In the genomic region with DNA sequence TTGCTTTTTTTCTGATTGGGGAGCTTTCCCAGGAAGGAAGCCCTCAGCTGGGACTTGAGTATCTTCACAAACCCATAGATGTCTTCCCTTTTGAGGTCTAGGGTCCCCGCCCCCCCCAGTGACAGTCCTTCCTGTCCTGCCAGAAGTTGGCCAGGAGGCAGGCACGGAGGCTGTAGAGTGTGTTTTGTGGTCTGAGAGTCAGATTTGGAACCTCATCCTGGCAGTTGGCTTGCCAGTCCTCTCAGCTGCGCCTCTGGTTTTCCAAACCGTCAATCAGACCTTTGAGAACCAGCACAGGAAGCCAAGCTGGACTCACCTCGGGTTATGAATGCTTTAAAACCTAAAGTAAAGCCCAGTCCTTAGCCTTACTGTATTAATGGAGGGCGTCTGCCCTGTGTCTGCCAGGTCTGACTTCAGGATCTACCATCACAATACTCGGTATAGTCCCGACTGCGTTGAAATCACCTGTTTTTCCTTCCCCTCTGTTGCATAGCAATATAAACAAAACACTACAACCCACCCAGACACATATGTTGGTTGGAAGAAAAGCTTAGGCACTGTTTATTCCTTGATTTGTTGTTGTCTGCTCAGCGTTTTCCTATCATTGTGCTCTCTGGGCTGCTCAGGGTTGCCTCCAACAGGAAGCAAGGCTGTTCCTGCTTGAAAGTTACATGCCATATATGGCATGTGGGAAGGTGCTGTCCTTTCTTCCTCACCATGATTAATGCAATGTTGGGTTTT, we compare ENCODE assay signal across 10 mouse cellular contexts. TPM values are rescaled to one million over a fixed set of nuclear protein-coding genes. Genes with fewer than 3 reads are reported as not detected.
DNase-seq lines count a peak whose midpoint lies in the region; ATAC-seq and TF ChIP-seq lines count a peak whose summit lies in the region.
"Had no signal": no experiment of that assay in that cellular context is flagged by ENCODE, and none has a peak within 500 bp of the region (broad histone marks: within the 10 kb centered on the region; RNA-seq: fewer than 3 reads in every experiment).

No protein-coding gene starts in this region.

- no peak for ATAC-seq in heart, postnatal 0 days (ENCODE audit: insufficient read depth, low read depth)
- no peak; the same call in 1 of the 2 replicates for ATAC-seq in lung, embryonic 14.5 days (ENCODE audit: insufficient read depth)

- H3K4me3 ChIP-seq in thymus, adult 2 months (ENCODE audit: control insufficient read depth, insufficient read depth, low read length): no peak overlapping the region
- no peak overlapping the region for H3K4me3 ChIP-seq in heart, postnatal 0 days (ENCODE audit: low read depth, low read length)
- H3K4me3 ChIP-seq in lung, embryonic 14.5 days (ENCODE audit: low read depth, low read length): no peak overlapping the region
- H3K4me3 ChIP-seq in forebrain, embryonic 10.5 days: no peak overlapping the region
- H3K4me3 ChIP-seq in cerebellum, adult 2 months (replicated peaks; ENCODE audit: insufficient read depth, low read depth, low read length): no peak overlapping the region
- H3K4me3 ChIP-seq: embryonic facial prominence, embryonic 12.5 days; limb, embryonic 13.5 days had no signal

- H3K27ac ChIP-seq in thymus, adult 2 months (ENCODE audit: control insufficient read depth, insufficient read depth, low read length): peak overlapping the region; percentile 38; the same call in 1 of the 2 replicates
- H3K27ac ChIP-seq in heart, postnatal 0 days (ENCODE audit: low read depth): peak overlapping the region; percentile 65
- H3K27ac ChIP-seq in lung, embryonic 14.5 days (ENCODE audit: low read depth): peak overlapping the region; percentile 67; the same call in 1 of the 2 replicates
- no peak overlapping the region for H3K27ac ChIP-seq in forebrain, embryonic 10.5 days
- H3K27ac ChIP-seq in cerebellum, adult 2 months (ENCODE audit: insufficient read depth, low read length): no peak overlapping the region; the same call in 1 of the 2 replicates
- H3K27ac ChIP-seq: embryonic facial prominence, embryonic 12.5 days; limb, embryonic 13.5 days had no signal

- H3K9me3 ChIP-seq in heart, postnatal 0 days (replicated peaks; ENCODE audit: control insufficient read depth, low read length): no peaks in the 10 kb centered on the region
- no peaks in the 10 kb centered on the region for H3K9me3 ChIP-seq in lung, embryonic 14.5 days (ENCODE audit: low read depth, low read length)
- no peaks in the 10 kb centered on the region for H3K9me3 ChIP-seq in forebrain, embryonic 10.5 days
- H3K9me3 ChIP-seq: embryonic facial prominence, embryonic 12.5 days; limb, embryonic 13.5 days had no signal

- TF ChIP-seq EP300 in heart, postnatal 0 days (IDR thresholded peaks at IDR 0.05; ENCODE audit: low read depth): no peak

- no peak overlapping the region; the same call in 1 of the 2 replicates for H3K9ac ChIP-seq in heart, postnatal 0 days (replicated peaks; ENCODE audit: low read depth, low read length)
- H3K9ac ChIP-seq in lung, embryonic 14.5 days: no peak overlapping the region
- H3K9ac ChIP-seq: embryonic facial prominence, embryonic 12.5 days; limb, embryonic 13.5 days had no signal

- H3K4me2 ChIP-seq in heart, postnatal 0 days (ENCODE audit: low read depth, low read length): peak overlapping the region; percentile 3; the same call in 1 of the 2 replicates
- H3K4me2 ChIP-seq in lung, embryonic 14.5 days: peak overlapping the region; percentile 29
- H3K4me2 ChIP-seq: embryonic facial prominence, embryonic 12.5 days; limb, embryonic 13.5 days had no signal

- WGBS in thymus, adult 2 months: 6% methylated on average over 10 of the region's 10 CpGs
- 45% methylated on average over 10 of the region's 10 CpGs for WGBS in heart, postnatal 0 days
- 59% methylated on average over 10 of the region's 10 CpGs for WGBS in lung, embryonic 14.5 days
- 84% methylated on average over 10 of the region's 10 CpGs for WGBS in forebrain, embryonic 10.5 days
- 60% methylated on average over 10 of the region's 10 CpGs for WGBS in cerebellum, adult 2 months

- DNase-seq in thymus, adult 2 months: no peak
- DNase-seq in thymus, postnatal 25 days: no peak
- peak; percentile 15 for DNase-seq in heart, postnatal 0 days (ENCODE audit: low spot score)
- peak; percentile 49 for DNase-seq in lung, embryonic 14.5 days
- DNase-seq in adrenal gland, postnatal 36 days: no peak
- no peak for DNase-seq in forebrain, embryonic 10.5 days (ENCODE audit: extremely low spot score, low spot score)
- DNase-seq in cerebellum, adult 2 months: no peak

- no peak for TF ChIP-seq CTCF in thymus, adult 2 months (IDR thresholded peaks at IDR 0.05; ENCODE audit: borderline replicate concordance, control insufficient read depth, extremely low read depth, insufficient read depth, low read length, poor library complexity)
- TF ChIP-seq CTCF in heart, postnatal 0 days (IDR thresholded peaks at IDR 0.05; ENCODE audit: low read depth): no peak
- no peak for TF ChIP-seq CTCF in lung, embryonic 14.5 days (IDR thresholded peaks at IDR 0.05; ENCODE audit: low read depth)
- TF ChIP-seq CTCF in cerebellum, adult 2 months (IDR thresholded peaks at IDR 0.05; ENCODE audit: borderline replicate concordance, insufficient read depth, low read depth, low read length): no peak

- H3K4me1 ChIP-seq in thymus, adult 2 months (replicated peaks; ENCODE audit: control insufficient read depth, insufficient read depth, low read length): peaks cover 44% of the 10 kb centered on the region
- peaks cover 55% of the 10 kb centered on the region for H3K4me1 ChIP-seq in heart, postnatal 0 days (ENCODE audit: control insufficient read depth, insufficient read depth)
- H3K4me1 ChIP-seq in lung, embryonic 14.5 days (ENCODE audit: insufficient read depth): peaks cover 12% of the 10 kb centered on the region
- H3K4me1 ChIP-seq in forebrain, embryonic 10.5 days: peaks cover 31% of the 10 kb centered on the region
- peaks cover 7% of the 10 kb centered on the region for H3K4me1 ChIP-seq in cerebellum, adult 2 months (ENCODE audit: control insufficient read depth, insufficient read depth, low read length)

- no peak for TF ChIP-seq POLR2A in thymus, adult 2 months (IDR thresholded peaks at IDR 0.05; ENCODE audit: control insufficient read depth, extremely low read depth, insufficient read depth, low read length, poor library complexity)
- no peak for TF ChIP-seq POLR2A in cerebellum, adult 2 months (IDR thresholded peaks at IDR 0.05; ENCODE audit: borderline replicate concordance, insufficient read depth, low read length)

- no peaks in the 10 kb centered on the region for H3K27me3 ChIP-seq in thymus, adult 2 months (ENCODE audit: control insufficient read depth, insufficient read depth, low read length)
- no peaks in the 10 kb centered on the region for H3K27me3 ChIP-seq in heart, postnatal 0 days (ENCODE audit: control insufficient read depth, insufficient read depth, low read length)
- H3K27me3 ChIP-seq in lung, embryonic 14.5 days (ENCODE audit: insufficient read depth, low read length): no peaks in the 10 kb centered on the region
- H3K27me3 ChIP-seq in forebrain, embryonic 10.5 days (ENCODE audit: poor library complexity, severe bottlenecking): peaks cover 27% of the 10 kb centered on the region
- H3K27me3 ChIP-seq in cerebellum, adult 2 months (ENCODE audit: control insufficient read depth, insufficient read depth, low read length): no peaks in the 10 kb centered on the region
- H3K27me3 ChIP-seq: limb, embryonic 13.5 days had no signal

- no peaks in the 10 kb centered on the region for H3K36me3 ChIP-seq in thymus, adult 2 months (ENCODE audit: control insufficient read depth, insufficient read depth, low read length)
- no peaks in the 10 kb centered on the region for H3K36me3 ChIP-seq in heart, postnatal 0 days (replicated peaks; ENCODE audit: control insufficient read depth, insufficient read depth, low read length)
- no peaks in the 10 kb centered on the region for H3K36me3 ChIP-seq in lung, embryonic 14.5 days (ENCODE audit: insufficient read depth)
- H3K36me3 ChIP-seq in forebrain, embryonic 10.5 days (replicated peaks): no peaks in the 10 kb centered on the region
- H3K36me3 ChIP-seq: embryonic facial prominence, embryonic 12.5 days; limb, embryonic 13.5 days had no signal

RNA-seq across cellular contexts. Expression of a gene that starts 4.0 kb away (rescaled TPM):
- 6.1 and 7.5 TPM in 2 replicates for polyA plus RNA-seq in thymus, adult 2 months (2012; rRNA removed)
- total RNA-seq in heart, postnatal 0 days (2014; rRNA removed; ENCODE audit: low replicate concordance): 16.9 and 90.1 TPM in 2 replicates
- polyA plus RNA-seq in heart, postnatal 0 days (2015; fragmentation: Nextera tagmentation; extraction: Ambion mirVana): 13.2 and 17.1 TPM in 2 replicates
- polyA plus RNA-seq in lung, embryonic 14.5 days (2014; fragmentation: Nextera tagmentation; extraction: Ambion mirVana): 14.5 and 16.2 TPM in 2 replicates
- total RNA-seq in adrenal gland, postnatal 36 days (2021): 1 to 10 TPM; 5.6 to 6.1 TPM
- polyA plus RNA-seq in forebrain, embryonic 10.5 days (2016; fragmentation: Nextera tagmentation; extraction: Ambion mirVana): 7.5 and 8.5 TPM in 2 replicates
- polyA plus RNA-seq in cerebellum, adult 2 months (2012; rRNA removed): 106 and 110 TPM in 2 replicates

RNA-seq across cellular contexts. Expression of a gene that starts 44.2 kb away (rescaled TPM):
- not detected in 2 replicates for polyA plus RNA-seq in thymus, adult 2 months (2012; rRNA removed)
- not detected in 2 replicates for total RNA-seq in heart, postnatal 0 days (2014; rRNA removed; ENCODE audit: low replicate concordance)
- 0.16 TPM in 1 of 2 replicates, not detected in the other for polyA plus RNA-seq in heart, postnatal 0 days (2015; fragmentation: Nextera tagmentation; extraction: Ambion mirVana)
- 0.15 and 0.58 TPM in 2 replicates for polyA plus RNA-seq in lung, embryonic 14.5 days (2014; fragmentation: Nextera tagmentation; extraction: Ambion mirVana)
- not detected for total RNA-seq in adrenal gland, postnatal 36 days (2021)
- 0.05 and 0.10 TPM in 2 replicates for polyA plus RNA-seq in forebrain, embryonic 10.5 days (2016; fragmentation: Nextera tagmentation; extraction: Ambion mirVana)
- 1.1 and 2.4 TPM in 2 replicates for polyA plus RNA-seq in cerebellum, adult 2 months (2012; rRNA removed)
- total RNA-seq: heart, postnatal 14 days had no signal

Comparison
In these comparisons a context has a peak if more than half of its experiments do, and no peak if none do; other contexts are left out.
1. DNase-seq: peak in heart, postnatal 0 days (single experiment) and lung, embryonic 14.5 days (single experiment); none in thymus, adult 2 months (single experiment), thymus, postnatal 25 days (single experiment), adrenal gland, postnatal 36 days (0 of 2), forebrain, embryonic 10.5 days (single experiment) and cerebellum, adult 2 months (0 of 2).
2. H3K27ac ChIP-seq: peak in thymus, adult 2 months (single experiment), heart, postnatal 0 days (single experiment) and lung, embryonic 14.5 days (single experiment); none in forebrain, embryonic 10.5 days (single experiment) and cerebellum, adult 2 months (single experiment).